Mouse (Mus musculus) left cerebral cortex, adult 11 months (tissue): ENCODE measurements at regions not wholly inside any gene's neighbourhood (a gene's known extent, or its start where the extent isn't known, plus 50 kb on each side); places are given as distances from the start of the nearest gene placed in this dataset.
A peak's percentile ranks its signal among the peaks of the same experiment; 100 is the strongest.

Experiments used
- DNase-seq: peaks from one replicate; pipeline ENCODE4 v3.0.0; 2022; ENCODE audit warnings: low spot score

- no peak for DNase-seq
Measured at GRCm38 (mm10) chr16:50852081-50852480, 261.1 kb upstream of the Ccdc54 start.

GRCm38 (mm10) chr16:50847693-50848092 lies 256.7 kb upstream of the Ccdc54 start:
- DNase-seq: no peak

- DNase-seq: no peak
Measured at GRCm38 (mm10) chr16:50846505-50846904, 255.6 kb upstream of the Ccdc54 start.

GRCm38 (mm10) chr16:50841677-50842580 lies 251.0 kb upstream of the Ccdc54 start:
- DNase-seq: peak; percentile 63

- no peak for DNase-seq
Measured at GRCm38 (mm10) chr16:50841205-50841604, 250.3 kb upstream of the Ccdc54 start.

GRCm38 (mm10) chr16:50839665-50840064 lies 248.7 kb upstream of the Ccdc54 start:
- no peak for DNase-seq

- DNase-seq: no peak
Measured at GRCm38 (mm10) chr16:50837416-50837815, 246.5 kb upstream of the Ccdc54 start.

GRCm38 (mm10) chr16:50836457-50836856 lies 245.5 kb upstream of the Ccdc54 start:
- DNase-seq: no peak

GRCm38 (mm10) chr16:50833357-50833756 lies 242.4 kb upstream of the Ccdc54 start:
- no peak for DNase-seq

GRCm38 (mm10) chr16:50822352-50822751 lies 231.4 kb upstream of the Ccdc54 start:
- DNase-seq: no peak

GRCm38 (mm10) chr16:50814626-50815025 lies 223.7 kb upstream of the Ccdc54 start:
- DNase-seq: no peak

- peak; percentile 12 for DNase-seq
Measured at GRCm38 (mm10) chr16:50799145-50799794, 208.3 kb upstream of the Ccdc54 start.

GRCm38 (mm10) chr16:50798095-50798494 lies 207.1 kb upstream of the Ccdc54 start:
- DNase-seq: no peak

- no peak for DNase-seq
Measured at GRCm38 (mm10) chr16:50792960-50793359, 202.0 kb upstream of the Ccdc54 start.

GRCm38 (mm10) chr16:50792506-50792905 lies 201.6 kb upstream of the Ccdc54 start:
- DNase-seq: no peak

- no peak for DNase-seq
Measured at GRCm38 (mm10) chr16:50788702-50789101, 197.7 kb upstream of the Ccdc54 start.

- DNase-seq: no peak
Measured at GRCm38 (mm10) chr16:50786199-50786598, 195.2 kb upstream of the Ccdc54 start.

GRCm38 (mm10) chr16:50785384-50785783 lies 194.4 kb upstream of the Ccdc54 start:
- no peak for DNase-seq

- no peak for DNase-seq
Measured at GRCm38 (mm10) chr16:50784651-50785228, 193.8 kb upstream of the Ccdc54 start.

- no peak for DNase-seq
Measured at GRCm38 (mm10) chr16:50783784-50784650, 193.1 kb upstream of the Ccdc54 start.

GRCm38 (mm10) chr16:50783240-50783639 lies 192.3 kb upstream of the Ccdc54 start:
- DNase-seq: no peak
